Mouse (Mus musculus): ENCODE measurements around the gene Pparg. TPM values are rescaled to one million over a fixed set of nuclear protein-coding genes. Genes with fewer than 3 reads are reported as not detected.

The Pparg gene
- polyA plus RNA-seq (2016; fragmentation: Nextera tagmentation; extraction: Ambion mirVana) = 0.41 and 0.62 TPM in 2 replicates

GRCm38 (mm10) chr6:115360776-115361605 is at the start of gene Pparg:
Gene Pparg, plus strand, starts transcription at chr6:115360951.
- Histone ChIP-seq H3K4me1 (peaks cover 8% of the 10 kb centered on the region; the same call in 1 of the 2 replicates), H3K4me2 (replicated peaks) (peak within 1 kb of the TSS; percentile 99), H3K36me3 (no peaks in the 10 kb centered on the region), H3K9ac (peak within 1 kb of the TSS; percentile 52), H3K27ac (no peak within 1 kb of the TSS), H3K27me3 (peaks cover 25% of the 10 kb centered on the region), H3K4me3 (peak within 1 kb of the TSS; percentile 43), H3K9me3 (peaks cover 5% of the 10 kb centered on the region)
- peak; percentile 52; the same call in 1 of the 2 replicates for ATAC-seq (ENCODE audit: insufficient number of reproducible peaks, insufficient read depth, low FRiP score, low TSS enrichment)
- WGBS = 1% methylated on average over 76 of the region's 76 CpGs

DNA sequence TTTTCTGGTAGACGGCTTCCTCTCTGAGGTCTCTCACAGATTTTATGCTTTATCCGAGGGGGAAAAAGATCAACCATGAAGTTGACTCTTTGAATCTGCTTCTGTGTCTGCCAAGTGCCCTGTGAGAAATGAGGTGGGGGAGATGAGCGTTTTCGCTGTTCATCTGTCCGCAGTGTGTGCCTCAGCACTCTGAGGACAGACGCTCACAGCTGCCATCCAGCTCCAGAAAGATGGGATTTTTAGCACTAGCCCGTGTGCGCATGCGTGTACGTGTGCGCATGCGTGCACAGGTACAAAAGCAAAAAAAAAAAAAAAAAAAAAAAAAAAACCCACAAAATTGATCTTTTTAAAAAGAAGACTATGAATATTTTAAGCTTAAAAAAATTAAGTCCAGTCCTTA is 48.0 kb upstream of the Pparg start:
- ATAC-seq (ENCODE audit: insufficient number of reproducible peaks, insufficient read depth, low FRiP score, low TSS enrichment) = no peak
- no peaks in the 10 kb centered on the region for H3K27me3 ChIP-seq
- no peak overlapping the region for H3K4me2 ChIP-seq (replicated peaks)
- H3K4me3 ChIP-seq = no peak overlapping the region
- no peaks in the 10 kb centered on the region for H3K4me1 ChIP-seq
- no peaks in the 10 kb centered on the region for H3K36me3 ChIP-seq
- no peaks in the 10 kb centered on the region for H3K9me3 ChIP-seq
- H3K27ac ChIP-seq = no peak overlapping the region
- no peak overlapping the region for H3K9ac ChIP-seq
- WGBS = 80% methylated on average over 12 of the region's 12 CpGs

GRCm38 (mm10) chr6:115313235-115313738 is 47.5 kb upstream of the Pparg start:
- no peak overlapping the region for H3K4me3 ChIP-seq
- no peaks in the 10 kb centered on the region for H3K36me3 ChIP-seq
- no peak overlapping the region for H3K27ac ChIP-seq
- WGBS = 82% methylated on average over 9 of the region's 9 CpGs
- ATAC-seq (ENCODE audit: insufficient number of reproducible peaks, insufficient read depth, low FRiP score, low TSS enrichment) = no peak
- no peak overlapping the region for H3K9ac ChIP-seq
- H3K9me3 ChIP-seq = no peaks in the 10 kb centered on the region
- no peaks in the 10 kb centered on the region for H3K27me3 ChIP-seq
- no peaks in the 10 kb centered on the region for H3K4me1 ChIP-seq
- no peak overlapping the region for H3K4me2 ChIP-seq (replicated peaks)

- Histone ChIP-seq H3K36me3 (no peaks in the 10 kb centered on the region), H3K4me3 (no peak overlapping the region), H3K27ac (no peak overlapping the region), H3K9ac (no peak overlapping the region), H3K9me3 (no peaks in the 10 kb centered on the region), H3K27me3 (no peaks in the 10 kb centered on the region), H3K4me2 (replicated peaks) (no peak overlapping the region), H3K4me1 (no peaks in the 10 kb centered on the region)
- 71% methylated on average over 7 of the region's 7 CpGs for WGBS
- ATAC-seq (ENCODE audit: insufficient number of reproducible peaks, insufficient read depth, low FRiP score, low TSS enrichment) = no peak
These were observed 46.8 kb upstream of the Pparg start for GRCm38 (mm10) chr6:115313910-115314309.

- no peaks in the 10 kb centered on the region for H3K9me3 ChIP-seq
- 88% methylated on average over 4 of the region's 4 CpGs for WGBS
- H3K4me3 ChIP-seq = no peak overlapping the region
- no peak overlapping the region for H3K27ac ChIP-seq
- no peak for ATAC-seq (ENCODE audit: insufficient number of reproducible peaks, insufficient read depth, low FRiP score, low TSS enrichment)
- H3K36me3 ChIP-seq = no peaks in the 10 kb centered on the region
- H3K9ac ChIP-seq = no peak overlapping the region
- no peaks in the 10 kb centered on the region for H3K4me1 ChIP-seq
- no peaks in the 10 kb centered on the region for H3K27me3 ChIP-seq
- H3K4me2 ChIP-seq (replicated peaks) = no peak overlapping the region
These were observed 45.0 kb upstream of the Pparg start for GRCm38 (mm10) chr6:115315770-115316169.

DNA sequence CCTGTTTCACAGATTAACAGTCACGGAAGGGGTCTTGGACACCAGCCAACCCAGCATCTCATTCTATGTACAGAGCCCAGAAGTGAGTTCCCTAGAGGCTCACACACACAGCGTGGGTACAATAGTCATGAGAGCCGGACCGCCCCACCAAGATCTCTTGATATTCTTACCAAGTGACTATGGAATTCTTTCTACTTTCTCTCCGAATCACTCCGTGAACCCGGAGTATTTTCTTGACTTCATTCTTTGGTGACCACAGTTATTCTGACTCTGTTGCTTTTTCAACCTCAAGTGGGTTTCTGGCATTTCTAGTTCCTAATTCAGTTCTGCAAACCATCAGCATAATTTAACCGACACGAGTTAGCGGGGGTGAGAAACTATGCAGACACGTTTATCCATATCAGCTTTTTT is 43.9 kb upstream of the Pparg start:
- 62% methylated on average over 11 of the region's 11 CpGs for WGBS
- H3K4me3 ChIP-seq = no peak overlapping the region
- no peak for ATAC-seq (ENCODE audit: insufficient number of reproducible peaks, insufficient read depth, low FRiP score, low TSS enrichment)
- H3K27ac ChIP-seq = no peak overlapping the region
- no peaks in the 10 kb centered on the region for H3K27me3 ChIP-seq
- H3K9ac ChIP-seq = no peak overlapping the region
- no peaks in the 10 kb centered on the region for H3K4me1 ChIP-seq
- H3K36me3 ChIP-seq = no peaks in the 10 kb centered on the region
- no peak overlapping the region for H3K4me2 ChIP-seq (replicated peaks)
- H3K9me3 ChIP-seq = no peaks in the 10 kb centered on the region

GRCm38 (mm10) chr6:115318811-115319210 is 41.9 kb upstream of the Pparg start:
- H3K9ac ChIP-seq = no peak overlapping the region
- no peaks in the 10 kb centered on the region for H3K36me3 ChIP-seq
- H3K9me3 ChIP-seq = no peaks in the 10 kb centered on the region
- no peak for ATAC-seq (ENCODE audit: insufficient number of reproducible peaks, insufficient read depth, low FRiP score, low TSS enrichment)
- 89% methylated on average over 6 of the region's 6 CpGs for WGBS
- H3K4me2 ChIP-seq (replicated peaks) = no peak overlapping the region
- H3K27me3 ChIP-seq = no peaks in the 10 kb centered on the region
- no peaks in the 10 kb centered on the region for H3K4me1 ChIP-seq
- no peak overlapping the region for H3K27ac ChIP-seq
- no peak overlapping the region for H3K4me3 ChIP-seq

DNA sequence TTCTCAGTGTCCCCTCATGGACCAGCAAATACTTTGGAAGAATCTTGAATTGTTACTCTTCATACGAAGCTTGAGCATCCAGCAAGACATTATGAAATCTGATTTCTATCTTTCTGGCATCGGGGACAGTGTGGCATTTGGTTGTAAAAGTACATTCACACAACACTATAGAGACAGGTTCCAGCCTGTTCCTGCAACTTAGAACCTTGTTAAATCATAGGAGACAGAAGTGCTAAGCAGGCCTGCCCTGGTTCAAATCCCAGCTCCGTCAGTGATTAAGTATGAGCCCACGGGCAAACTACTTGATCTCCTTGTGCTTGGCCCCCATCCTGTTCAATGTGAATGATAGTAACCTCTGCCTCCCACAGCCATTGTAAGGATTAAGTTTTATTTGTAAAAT is 41.1 kb upstream of the Pparg start:
- H3K4me3 ChIP-seq = no peak overlapping the region
- H3K4me2 ChIP-seq (replicated peaks) = no peak overlapping the region
- ATAC-seq (ENCODE audit: insufficient number of reproducible peaks, insufficient read depth, low FRiP score, low TSS enrichment) = no peak
- no peaks in the 10 kb centered on the region for H3K4me1 ChIP-seq
- H3K9me3 ChIP-seq = no peaks in the 10 kb centered on the region
- H3K36me3 ChIP-seq = no peaks in the 10 kb centered on the region
- no peak overlapping the region for H3K27ac ChIP-seq
- 89% methylated on average over 4 of the region's 4 CpGs for WGBS
- no peak overlapping the region for H3K9ac ChIP-seq
- H3K27me3 ChIP-seq = no peaks in the 10 kb centered on the region

GRCm38 (mm10) chr6:115320927-115321714 is 39.6 kb upstream of the Pparg start:
- H3K9ac ChIP-seq = no peak overlapping the region
- no peaks in the 10 kb centered on the region for H3K9me3 ChIP-seq
- H3K27ac ChIP-seq = no peak overlapping the region
- H3K4me1 ChIP-seq = no peaks in the 10 kb centered on the region
- H3K4me3 ChIP-seq = no peak overlapping the region
- WGBS = 83% methylated on average over 8 of the region's 8 CpGs
- no peak for ATAC-seq (ENCODE audit: insufficient number of reproducible peaks, insufficient read depth, low FRiP score, low TSS enrichment)
- no peaks in the 10 kb centered on the region for H3K36me3 ChIP-seq
- no peak overlapping the region for H3K4me2 ChIP-seq (replicated peaks)
- no peaks in the 10 kb centered on the region for H3K27me3 ChIP-seq

DNA sequence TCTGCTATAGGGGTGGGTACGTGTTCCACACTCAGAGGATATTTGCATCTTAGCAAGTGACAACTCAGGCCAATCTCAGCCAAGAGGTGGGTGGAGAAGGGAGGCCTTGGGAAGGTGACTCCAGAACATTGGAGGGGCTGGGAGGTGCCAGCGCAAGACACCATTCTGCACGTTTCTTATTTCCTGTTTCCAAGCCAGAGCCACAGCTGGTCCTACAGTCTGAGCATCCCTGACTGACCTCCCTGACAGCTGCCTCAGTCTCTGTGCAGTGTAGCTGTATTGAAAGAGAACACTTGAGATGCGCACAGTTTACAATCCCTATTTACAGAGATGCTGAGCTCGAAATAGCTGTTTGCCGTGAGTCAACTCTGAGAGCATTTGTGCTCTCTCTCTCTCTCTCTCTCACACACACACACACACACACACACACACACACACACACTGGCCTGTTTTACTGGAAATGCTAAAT is 38.8 kb upstream of the Pparg start:
- Histone ChIP-seq H3K9me3 (no peaks in the 10 kb centered on the region), H3K27me3 (no peaks in the 10 kb centered on the region), H3K4me1 (no peaks in the 10 kb centered on the region), H3K4me3 (no peak overlapping the region), H3K4me2 (replicated peaks) (no peak overlapping the region), H3K27ac (no peak overlapping the region), H3K9ac (no peak overlapping the region), H3K36me3 (no peaks in the 10 kb centered on the region)
- WGBS = 69% methylated on average over 6 of the region's 6 CpGs
- no peak for ATAC-seq (ENCODE audit: insufficient number of reproducible peaks, insufficient read depth, low FRiP score, low TSS enrichment)

GRCm38 (mm10) chr6:115322956-115323355 is 37.8 kb upstream of the Pparg start:
- no peaks in the 10 kb centered on the region for H3K36me3 ChIP-seq
- ATAC-seq (ENCODE audit: insufficient number of reproducible peaks, insufficient read depth, low FRiP score, low TSS enrichment) = no peak
- H3K9me3 ChIP-seq = peaks cover 3% of the 10 kb centered on the region; the same call in 1 of the 2 replicates
- H3K27me3 ChIP-seq = no peaks in the 10 kb centered on the region
- H3K9ac ChIP-seq = no peak overlapping the region
- H3K4me2 ChIP-seq (replicated peaks) = no peak overlapping the region
- no peak overlapping the region for H3K4me3 ChIP-seq
- no peaks in the 10 kb centered on the region for H3K4me1 ChIP-seq
- no peak overlapping the region for H3K27ac ChIP-seq
- WGBS = 87% methylated on average over 5 of the region's 5 CpGs
